Mouse (Mus musculus): ENCODE measurements at regions not wholly inside any gene's neighbourhood (a gene's known extent, or its start where the extent isn't known, plus 50 kb on each side); places are given as distances from the start of the nearest gene placed in this dataset.

DNA sequence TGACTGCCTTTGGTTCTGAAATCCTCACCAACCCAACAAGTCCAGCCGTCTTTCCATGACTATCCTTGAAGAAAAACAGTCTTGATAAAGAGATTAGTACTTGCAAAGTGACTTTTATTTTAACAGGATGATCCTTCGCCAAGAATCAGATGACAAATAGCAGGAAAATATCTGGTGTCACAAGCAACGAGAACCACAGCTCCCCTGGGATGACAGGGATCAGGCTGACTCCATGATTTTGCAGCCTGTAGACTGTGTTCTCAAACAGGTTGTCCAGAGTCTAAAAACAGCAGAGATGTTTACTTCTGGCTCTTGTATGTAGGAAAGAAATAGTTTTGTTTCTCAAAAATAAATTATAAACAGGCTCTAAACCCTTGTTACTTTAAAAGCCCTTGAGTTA, 63.3 kb downstream of the Tmem18 start:
- H3K4me3 ChIP-seq, result no peak overlapping the region
- H3K27ac ChIP-seq, result no peak overlapping the region
- H3K4me2 ChIP-seq, result no peak overlapping the region
- no peaks in the 10 kb centered on the region for H3K9me3 ChIP-seq
- peaks cover 6% of the 10 kb centered on the region; the same call in 1 of the 2 replicates for H3K4me1 ChIP-seq (replicated peaks)
- no peak for ATAC-seq (ENCODE audit: low FRiP score)
- no peaks in the 10 kb centered on the region for H3K27me3 ChIP-seq
- no peak overlapping the region for H3K9ac ChIP-seq
- no peaks in the 10 kb centered on the region for H3K36me3 ChIP-seq
- WGBS, result 74% methylated on average over 3 of the region's 3 CpGs

DNA sequence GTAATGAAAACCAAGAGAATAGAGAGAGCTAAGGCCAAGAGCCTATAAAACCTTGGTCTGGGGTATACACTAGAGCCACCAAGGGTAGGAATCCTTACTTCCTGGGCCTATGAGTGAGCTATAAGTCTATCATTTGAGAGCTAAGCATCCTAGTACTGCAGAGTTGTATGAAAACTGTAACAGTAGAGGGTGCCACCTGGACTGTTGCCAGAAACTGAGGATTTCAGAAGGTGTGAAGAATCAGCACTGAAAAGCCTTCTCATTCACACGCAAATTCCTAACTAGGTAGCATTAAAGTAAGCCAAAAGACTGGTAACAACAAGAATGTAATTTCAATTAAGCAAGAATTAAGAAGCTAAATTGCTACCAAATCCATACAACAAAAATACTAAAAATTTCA, 67.3 kb downstream of the Tmem18 start:
- Histone ChIP-seq H3K4me3 (no peak overlapping the region), H3K9ac (no peak overlapping the region), H3K9me3 (no peaks in the 10 kb centered on the region), H3K36me3 (no peaks in the 10 kb centered on the region), H3K4me2 (no peak overlapping the region), H3K4me1 (replicated peaks) (peaks cover 6% of the 10 kb centered on the region; the same call in 1 of the 2 replicates), H3K27me3 (no peaks in the 10 kb centered on the region), H3K27ac (no peak overlapping the region)
- 70% methylated on average over 1 of the region's 1 CpGs for WGBS
- no peak for ATAC-seq (ENCODE audit: low FRiP score)

DNA sequence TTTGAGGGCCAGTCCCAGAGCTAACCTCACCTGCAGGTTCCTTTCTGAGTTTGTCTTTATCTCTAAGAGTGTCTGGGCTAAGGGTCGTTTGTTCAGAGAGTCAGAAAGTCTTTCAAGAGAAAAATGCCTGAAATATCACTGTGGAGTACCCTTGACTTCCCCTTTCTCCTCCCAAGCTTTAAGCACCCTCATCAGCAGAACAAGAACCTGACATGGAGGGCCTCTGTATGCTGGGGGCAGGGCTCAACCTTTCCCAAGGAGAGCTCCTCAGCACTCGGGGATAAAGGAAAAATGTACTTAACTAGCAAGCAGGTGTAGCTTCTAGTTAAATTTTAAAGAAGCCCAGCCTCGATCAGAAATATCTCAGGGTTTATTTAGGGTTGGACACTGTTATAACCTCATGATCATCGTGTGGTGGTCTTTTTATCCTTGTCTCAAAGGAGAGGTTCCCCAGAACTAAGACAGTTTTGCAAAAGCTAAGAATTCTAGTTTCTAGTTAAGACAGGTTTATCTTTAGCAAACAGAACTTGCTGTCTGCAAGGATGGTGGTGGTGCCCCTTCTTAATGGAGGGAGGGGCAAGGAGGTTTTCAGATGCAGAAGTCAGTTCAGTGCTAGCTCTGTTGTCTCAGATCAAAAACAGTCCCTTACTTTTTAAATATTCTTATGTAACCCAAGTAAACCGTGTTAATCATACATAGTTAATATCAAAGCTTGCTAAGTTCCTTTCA, 70.3 kb downstream of the Tmem18 start:
- Histone ChIP-seq H3K4me1 (replicated peaks) (peaks cover 6% of the 10 kb centered on the region; the same call in 1 of the 2 replicates), H3K4me3 (no peak overlapping the region), H3K4me2 (no peak overlapping the region), H3K36me3 (no peaks in the 10 kb centered on the region), H3K27me3 (no peaks in the 10 kb centered on the region), H3K27ac (no peak overlapping the region), H3K9me3 (no peaks in the 10 kb centered on the region), H3K9ac (no peak overlapping the region)
- WGBS, result 67% methylated on average over 5 of the region's 5 CpGs
- no peak for ATAC-seq (ENCODE audit: low FRiP score)

DNA sequence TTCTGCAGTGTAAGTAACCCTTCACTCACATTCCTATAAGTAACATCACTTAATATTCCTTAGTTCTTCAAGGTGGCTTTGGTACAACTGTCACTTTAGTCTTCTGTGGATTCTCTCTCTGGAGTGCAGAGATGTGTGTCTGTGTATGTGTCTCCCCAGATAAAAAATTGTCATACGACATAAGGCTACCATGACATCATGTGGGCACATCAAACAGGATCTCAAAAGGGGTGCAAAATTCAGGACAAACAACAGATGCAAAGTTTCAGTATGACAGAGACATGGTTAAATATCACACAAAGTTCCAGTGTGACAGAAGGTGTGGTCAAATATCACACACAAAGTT, 70.8 kb downstream of the Tmem18 start:
- Histone ChIP-seq H3K4me2 (no peak overlapping the region), H3K9me3 (no peaks in the 10 kb centered on the region), H3K9ac (no peak overlapping the region), H3K27ac (no peak overlapping the region), H3K4me1 (replicated peaks) (peaks cover 6% of the 10 kb centered on the region; the same call in 1 of the 2 replicates), H3K4me3 (no peak overlapping the region), H3K36me3 (no peaks in the 10 kb centered on the region), H3K27me3 (no peaks in the 10 kb centered on the region)
- ATAC-seq (ENCODE audit: low FRiP score), result no peak
- WGBS, result 98% methylated on average over 1 of the region's 1 CpGs

- no peak for ATAC-seq (ENCODE audit: low FRiP score)
- Histone ChIP-seq H3K4me2 (no peak overlapping the region), H3K4me1 (replicated peaks) (no peaks in the 10 kb centered on the region), H3K4me3 (no peak overlapping the region), H3K36me3 (no peaks in the 10 kb centered on the region), H3K27me3 (no peaks in the 10 kb centered on the region), H3K9ac (no peak overlapping the region), H3K27ac (no peak overlapping the region), H3K9me3 (no peaks in the 10 kb centered on the region)
- 82% methylated on average over 2 of the region's 2 CpGs for WGBS
These were observed 94.6 kb downstream of the Tmem18 start for GRCm38 (mm10) chr12:30678826-30679225.

- Histone ChIP-seq H3K27ac (no peak overlapping the region), H3K9me3 (no peaks in the 10 kb centered on the region), H3K36me3 (no peaks in the 10 kb centered on the region), H3K27me3 (no peaks in the 10 kb centered on the region), H3K4me2 (no peak overlapping the region), H3K9ac (no peak overlapping the region), H3K4me3 (no peak overlapping the region), H3K4me1 (replicated peaks) (no peaks in the 10 kb centered on the region)
- no peak for ATAC-seq (ENCODE audit: low FRiP score)
- WGBS, result 88% methylated on average over 4 of the region's 4 CpGs
These were observed 105.8 kb downstream of the Tmem18 start for GRCm38 (mm10) chr12:30690038-30690437.

DNA sequence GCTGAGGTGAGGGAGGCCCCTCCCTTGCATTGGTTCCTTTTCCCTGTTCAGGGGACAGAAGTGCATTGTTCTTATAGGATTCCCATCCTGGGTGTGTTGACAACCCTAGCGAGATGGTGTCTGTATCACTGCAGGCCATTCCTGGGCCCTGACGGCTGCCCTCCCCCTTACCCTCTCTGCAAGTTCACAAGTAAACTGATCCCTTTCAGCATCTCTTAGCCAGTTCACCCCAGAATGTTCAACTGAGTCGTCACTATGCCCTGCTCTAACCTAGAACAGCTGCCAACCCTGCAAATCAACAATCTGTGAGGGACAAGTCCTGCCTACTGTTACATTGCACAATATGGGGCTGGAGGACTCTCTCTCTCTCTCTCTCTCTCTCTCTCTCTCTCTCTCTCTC, 109.3 kb downstream of the Tmem18 start:
- Histone ChIP-seq H3K9ac (no peak overlapping the region), H3K4me2 (no peak overlapping the region), H3K27me3 (no peaks in the 10 kb centered on the region), H3K4me1 (replicated peaks) (no peaks in the 10 kb centered on the region), H3K4me3 (no peak overlapping the region), H3K27ac (no peak overlapping the region), H3K36me3 (no peaks in the 10 kb centered on the region), H3K9me3 (no peaks in the 10 kb centered on the region)
- WGBS, result 57% methylated on average over 3 of the region's 3 CpGs
- no peak for ATAC-seq (ENCODE audit: low FRiP score)

DNA sequence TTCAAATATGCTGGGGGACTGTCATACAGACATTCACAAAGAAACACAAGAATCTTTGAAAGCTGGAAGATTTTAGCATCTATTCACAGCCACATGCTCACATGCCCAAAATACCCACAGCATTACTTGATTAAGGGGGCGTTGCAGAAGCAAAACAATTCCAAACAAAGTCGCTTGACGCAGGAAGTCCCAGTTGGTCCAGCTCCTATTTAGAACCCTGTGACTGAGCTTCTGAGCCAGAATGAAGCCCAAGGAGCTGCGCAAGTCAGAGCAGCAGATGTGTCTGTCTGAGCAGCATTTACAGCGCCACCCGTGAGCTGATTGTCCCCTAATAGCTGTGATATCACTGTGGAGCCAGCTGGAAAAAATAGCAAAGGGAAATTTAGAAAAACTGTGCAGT, 114.0 kb downstream of the Tmem18 start:
- Histone ChIP-seq H3K4me3 (no peak overlapping the region), H3K9ac (no peak overlapping the region), H3K4me2 (no peak overlapping the region), H3K9me3 (no peaks in the 10 kb centered on the region), H3K27me3 (no peaks in the 10 kb centered on the region), H3K36me3 (no peaks in the 10 kb centered on the region), H3K27ac (no peak overlapping the region), H3K4me1 (replicated peaks) (no peaks in the 10 kb centered on the region)
- 80% methylated on average over 6 of the region's 6 CpGs for WGBS
- no peak for ATAC-seq (ENCODE audit: low FRiP score)

DNA sequence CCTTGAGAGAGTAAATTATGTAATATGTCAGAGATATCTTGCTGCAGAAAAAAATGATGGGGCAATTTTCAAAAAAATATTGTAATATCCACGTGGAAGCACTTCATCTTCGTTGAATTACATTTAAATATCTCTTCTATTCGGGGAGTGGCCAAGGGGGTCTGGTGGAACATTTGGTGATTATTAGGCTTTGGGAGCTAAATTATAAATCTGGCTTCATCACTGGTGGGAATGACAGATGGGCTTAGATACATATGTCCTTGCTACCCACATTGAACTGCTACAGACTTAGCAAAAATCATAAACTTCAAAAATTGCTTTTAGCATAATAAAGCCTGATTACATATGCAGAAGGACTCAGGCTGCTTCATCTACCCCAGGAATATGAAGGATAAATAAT, 119.5 kb downstream of the Tmem18 start:
- Histone ChIP-seq H3K9ac (no peak overlapping the region), H3K4me1 (replicated peaks) (no peaks in the 10 kb centered on the region), H3K27me3 (no peaks in the 10 kb centered on the region), H3K27ac (no peak overlapping the region), H3K36me3 (no peaks in the 10 kb centered on the region), H3K9me3 (no peaks in the 10 kb centered on the region), H3K4me3 (no peak overlapping the region), H3K4me2 (no peak overlapping the region)
- no peak for ATAC-seq (ENCODE audit: low FRiP score)
- WGBS, result 90% methylated on average over 3 of the region's 3 CpGs

- H3K4me2 ChIP-seq, result no peak overlapping the region
- WGBS, result 84% methylated on average over 5 of the region's 5 CpGs
- no peaks in the 10 kb centered on the region for H3K27me3 ChIP-seq
- H3K4me1 ChIP-seq (replicated peaks), result no peaks in the 10 kb centered on the region
- ATAC-seq (ENCODE audit: low FRiP score), result no peak
- H3K27ac ChIP-seq, result no peak overlapping the region
- no peak overlapping the region for H3K9ac ChIP-seq
- H3K4me3 ChIP-seq, result no peak overlapping the region
- no peaks in the 10 kb centered on the region for H3K9me3 ChIP-seq
- no peaks in the 10 kb centered on the region for H3K36me3 ChIP-seq
These were observed 123.0 kb downstream of the Tmem18 start for GRCm38 (mm10) chr12:30707271-30707670.

- WGBS, result 86% methylated on average over 2 of the region's 2 CpGs
These were observed 124.5 kb downstream of the Tmem18 start for GRCm38 (mm10) chr12:30708635-30709181.

DNA sequence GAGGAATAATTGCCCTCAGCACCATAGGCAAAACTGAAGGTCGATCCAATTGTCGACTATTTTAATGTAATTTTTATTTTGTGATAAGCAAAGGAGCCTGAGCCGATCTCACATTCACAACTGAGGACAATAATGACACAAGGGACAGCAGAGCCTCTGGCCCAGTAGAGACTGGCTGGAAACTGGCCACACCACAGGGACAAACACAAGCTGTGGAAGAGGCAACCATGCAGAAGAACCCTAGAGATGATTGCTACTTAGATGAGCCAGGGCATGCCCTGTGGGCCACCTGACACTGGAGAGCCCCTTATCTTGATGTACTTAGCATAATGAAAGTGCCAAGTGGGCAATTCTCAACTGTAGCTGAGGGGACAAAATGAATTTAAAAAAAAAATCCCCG, 126.3 kb downstream of the Tmem18 start:
- H3K9ac ChIP-seq, result no peak overlapping the region
- no peak overlapping the region for H3K4me2 ChIP-seq
- H3K4me3 ChIP-seq, result no peak overlapping the region
- no peaks in the 10 kb centered on the region for H3K9me3 ChIP-seq
- 90% methylated on average over 4 of the region's 4 CpGs for WGBS
- H3K4me1 ChIP-seq (replicated peaks), result no peaks in the 10 kb centered on the region
- H3K27ac ChIP-seq, result no peak overlapping the region
- no peak for ATAC-seq (ENCODE audit: low FRiP score)
- H3K27me3 ChIP-seq, result no peaks in the 10 kb centered on the region
- no peaks in the 10 kb centered on the region for H3K36me3 ChIP-seq

More at GRCm38 (mm10) chr12:30708635-30709181, 124.5 kb downstream of the Tmem18 start:
- Histone ChIP-seq H3K4me3 (no peak overlapping the region), H3K9me3 (no peaks in the 10 kb centered on the region), H3K27ac (no peak overlapping the region), H3K4me1 (replicated peaks) (no peaks in the 10 kb centered on the region), H3K36me3 (no peaks in the 10 kb centered on the region), H3K4me2 (no peak overlapping the region), H3K9ac (no peak overlapping the region), H3K27me3 (no peaks in the 10 kb centered on the region)
- no peak for ATAC-seq (ENCODE audit: low FRiP score)

DNA sequence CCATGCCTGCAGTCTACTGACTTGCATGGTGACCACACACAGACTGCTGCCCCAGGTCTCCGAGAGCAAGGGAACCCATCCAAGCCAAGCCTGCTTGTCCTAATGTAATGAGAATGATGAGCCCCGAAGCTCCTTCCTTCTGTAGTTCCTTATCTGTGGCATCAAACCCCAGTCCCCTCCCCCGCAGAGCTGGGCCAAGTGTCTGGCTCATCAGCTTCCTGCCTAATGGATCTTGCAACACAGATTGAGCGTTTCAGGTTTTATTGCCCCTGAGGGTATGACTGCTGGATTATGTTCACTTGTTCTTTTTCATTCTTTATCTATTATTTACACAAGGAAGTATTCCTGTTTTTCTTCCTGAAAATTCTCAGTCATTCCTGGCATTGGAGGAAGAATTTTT, 142.5 kb downstream of the Tmem18 start:
- no peak overlapping the region for H3K9ac ChIP-seq
- 0 out of 2 replicates have a peak, but pooled peaks have one; percentile 28 for ATAC-seq (ENCODE audit: low FRiP score)
- WGBS, result 71% methylated on average over 4 of the region's 4 CpGs
- H3K4me3 ChIP-seq, result no peak overlapping the region
- no peaks in the 10 kb centered on the region for H3K36me3 ChIP-seq
- peaks cover 3% of the 10 kb centered on the region for H3K4me1 ChIP-seq (replicated peaks)
- no peak overlapping the region for H3K27ac ChIP-seq
- no peaks in the 10 kb centered on the region for H3K27me3 ChIP-seq
- H3K9me3 ChIP-seq, result no peaks in the 10 kb centered on the region
- H3K4me2 ChIP-seq, result no peak overlapping the region

Data from hindbrain, embryonic 13.5 days (tissue).